Mouse (Mus musculus) heart, embryonic 16.5 days (tissue): Measurements from ENCODE around the gene 5730522E02Rik. TPM values are rescaled to one million over a fixed set of nuclear protein-coding genes. Genes with fewer than 3 reads are reported as not detected.

Experiments
- ATAC-seq: fragments of 200-750 bp; cut with Nextera tagmentation; replicated peaks from 2 replicates; pipeline ENCODE4 v1.8.0; 2017; ENCODE audit warnings: moderate number of reproducible peaks; ENCODE audit not compliant: insufficient read depth, low FRiP score; ENCODE audit errors: extremely low read depth
- H3K27ac ChIP-seq: fragments of 300-500 bp; sonication (generic); 2 replicates; pipeline ENCODE4 v1.5.1; 2014; ENCODE audit warnings: mild to moderate bottlenecking, low read length, control low read depth, moderate library complexity
- H3K27me3 ChIP-seq: fragments of 300-500 bp; sonication (generic); 2 replicates; pipeline ENCODE4 v1.6.1; 2014; ENCODE audit warnings: low read length, mixed read lengths; ENCODE audit not compliant: control insufficient read depth, insufficient read depth
- H3K36me3 ChIP-seq: fragments of 300-500 bp; sonication (generic); 2 replicates; pipeline ENCODE4 v1.6.1; 2014; ENCODE audit not compliant: control insufficient read depth, insufficient read depth
- H3K4me1 ChIP-seq: fragments of 300-500 bp; sonication (generic); 2 replicates; pipeline ENCODE4 v1.6.1; 2014; ENCODE audit warnings: low read length, mixed read lengths; ENCODE audit not compliant: control insufficient read depth, insufficient read depth
- H3K4me2 ChIP-seq: fragments of 300-500 bp; sonication (generic); 2 replicates; pipeline ENCODE4 v1.6.1; 2014; ENCODE audit warnings: low read depth, mild to moderate bottlenecking, control low read depth, low read length
- H3K4me3 ChIP-seq: fragments of 300-500 bp; sonication (generic); 2 replicates; pipeline ENCODE4 v1.5.1; 2014; ENCODE audit warnings: mild to moderate bottlenecking, control low read depth, low read length
- H3K9ac ChIP-seq: fragments of 300-500 bp; sonication (generic); 2 replicates; pipeline ENCODE4 v1.6.1; 2014; ENCODE audit warnings: low read length, control low read depth
- H3K9me3 ChIP-seq: fragments of 300-500 bp; sonication (generic); replicated peaks from 2 replicates; pipeline ENCODE4 v1.6.1; 2016; ENCODE audit warnings: low read length; ENCODE audit not compliant: control insufficient read depth
- WGBS: fragments of 180-500 bp; shearing (Covaris S2); extraction: QIAGEN DNeasy Blood & Tissue Kit; methylation state at CpG from one replicate; pipeline ENCODE4 v1.1.7; 2014; 5-methylcytosine and 5-hydroxymethylcytosine counted together
- polyA plus RNA-seq: library from polyadenylated mRNA; unstranded; fragments of >200 nt; fragmentation: Nextera tagmentation; extraction: Ambion mirVana; gene quantifications from 2 replicates; pipeline ENCODE4 v1.2.1, GENCODE M21; 2015

Gene 5730522E02Rik
- polyA plus RNA-seq, 1 experiment from 2014 or later: 0.84 TPM

DNA sequence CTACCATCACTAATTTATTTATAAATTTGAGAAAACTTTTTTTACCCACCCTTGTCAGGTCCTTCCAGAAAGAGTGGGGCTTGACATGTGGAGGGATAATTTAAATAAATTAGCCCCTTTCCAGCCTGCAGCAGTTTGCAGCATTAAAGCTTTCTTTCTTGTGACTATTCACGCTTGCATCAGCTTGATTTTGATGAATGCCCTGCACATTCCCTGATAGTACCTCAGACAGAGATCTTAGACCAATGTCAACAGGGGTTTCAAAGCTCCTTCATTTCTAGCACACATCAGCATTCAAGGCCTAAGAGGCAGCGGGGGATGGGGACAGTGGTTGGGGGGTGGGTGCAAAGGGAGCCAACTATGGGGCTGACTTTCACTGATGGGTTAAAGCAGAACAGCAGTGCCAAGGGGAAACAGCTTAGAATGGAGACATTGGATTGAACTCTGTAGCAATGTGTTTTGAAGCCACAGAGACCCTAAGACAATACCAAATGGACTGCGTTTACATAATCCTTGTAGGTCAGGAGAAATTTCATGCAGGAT is 545.9 kb downstream of the 5730522E02Rik start:
- 75% methylated on average over 3 of the region's 3 CpGs for WGBS
- no peaks in the 10 kb centered on the region for H3K27me3 ChIP-seq
- no peak overlapping the region for H3K9ac ChIP-seq
- H3K4me3 ChIP-seq: no peak overlapping the region
- H3K4me1 ChIP-seq: no peaks in the 10 kb centered on the region
- ATAC-seq: no peak
- H3K9me3 ChIP-seq: no peaks in the 10 kb centered on the region
- no peaks in the 10 kb centered on the region for H3K36me3 ChIP-seq
- H3K4me2 ChIP-seq: no peak overlapping the region
- H3K27ac ChIP-seq: no peak overlapping the region

DNA sequence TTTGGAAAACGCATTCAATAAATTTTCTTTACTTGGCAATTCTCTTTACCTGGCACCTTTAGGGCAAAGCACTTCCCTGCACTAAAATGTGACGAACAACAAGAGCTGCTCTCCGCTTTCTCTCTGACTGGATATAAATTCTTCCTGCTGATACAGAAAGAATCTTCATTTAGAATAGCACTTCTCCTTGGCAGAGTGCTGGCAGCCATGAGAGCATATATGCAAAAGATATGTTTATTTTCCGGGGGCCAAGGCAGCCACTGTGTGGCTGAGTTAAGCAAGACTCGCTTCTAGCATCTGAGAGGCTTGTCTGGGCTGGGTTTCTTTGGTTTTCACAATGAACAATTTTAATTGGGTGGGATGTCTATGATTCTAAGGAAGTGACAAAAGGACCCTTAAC is 564.3 kb downstream of the 5730522E02Rik start:
- Histone ChIP-seq H3K9me3 (no peaks in the 10 kb centered on the region), H3K9ac (no peak overlapping the region), H3K4me1 (no peaks in the 10 kb centered on the region), H3K4me2 (no peak overlapping the region), H3K36me3 (no peaks in the 10 kb centered on the region), H3K4me3 (no peak overlapping the region), H3K27me3 (no peaks in the 10 kb centered on the region), H3K27ac (no peak overlapping the region)
- ATAC-seq: no peak
- WGBS: 58% methylated on average over 5 of the region's 5 CpGs

- Histone ChIP-seq H3K9me3 (no peaks in the 10 kb centered on the region), H3K27me3 (no peaks in the 10 kb centered on the region), H3K27ac (no peak overlapping the region), H3K4me3 (peak overlapping the region; percentile 27), H3K9ac (no peak overlapping the region), H3K4me2 (peak overlapping the region; percentile 61), H3K4me1 (no peaks in the 10 kb centered on the region), H3K36me3 (no peaks in the 10 kb centered on the region)
- WGBS: 58% methylated on average over 22 of the region's 22 CpGs
- no peak for ATAC-seq
Measured at GRCm38 (mm10) chr11:25644767-25645622, 565.6 kb downstream of the 5730522E02Rik start.

DNA sequence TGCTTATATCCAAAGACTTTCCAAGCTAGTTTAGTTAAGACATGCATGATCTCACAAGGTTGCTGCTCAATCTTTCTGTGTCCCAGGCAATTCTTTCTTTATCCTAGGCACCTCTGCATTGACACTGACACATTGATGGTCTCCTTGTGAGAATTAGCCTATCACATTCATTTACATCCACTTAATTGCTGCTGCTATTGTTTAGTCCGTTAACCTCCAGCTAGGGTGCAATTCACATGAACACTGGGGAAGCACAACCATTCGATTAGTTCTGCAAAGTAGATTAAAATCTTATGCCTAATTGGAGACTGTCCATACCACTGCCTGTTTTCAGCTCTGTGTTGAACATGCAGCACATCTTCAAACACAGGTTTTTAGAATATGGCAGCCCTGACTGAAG is 603.7 kb downstream of the 5730522E02Rik start:
- H3K4me2 ChIP-seq: no peak overlapping the region
- H3K4me1 ChIP-seq: no peaks in the 10 kb centered on the region
- WGBS: 68% methylated on average over 2 of the region's 2 CpGs
- H3K4me3 ChIP-seq: no peak overlapping the region
- H3K27ac ChIP-seq: no peak overlapping the region
- H3K27me3 ChIP-seq: no peaks in the 10 kb centered on the region
- no peak overlapping the region for H3K9ac ChIP-seq
- no peaks in the 10 kb centered on the region for H3K9me3 ChIP-seq
- H3K36me3 ChIP-seq: no peaks in the 10 kb centered on the region
- ATAC-seq: no peak

- H3K4me1 ChIP-seq: no peaks in the 10 kb centered on the region
- WGBS: 90% methylated on average over 5 of the region's 5 CpGs
- H3K27ac ChIP-seq: no peak overlapping the region
- H3K9ac ChIP-seq: no peak overlapping the region
- no peaks in the 10 kb centered on the region for H3K27me3 ChIP-seq
- H3K9me3 ChIP-seq: no peaks in the 10 kb centered on the region
- no peak overlapping the region for H3K4me2 ChIP-seq
- H3K36me3 ChIP-seq: no peaks in the 10 kb centered on the region
- no peak overlapping the region for H3K4me3 ChIP-seq
- ATAC-seq: no peak
Measured at GRCm38 (mm10) chr11:25600030-25600429, 610.5 kb downstream of the 5730522E02Rik start.

- Histone ChIP-seq H3K4me2 (no peak overlapping the region), H3K36me3 (no peaks in the 10 kb centered on the region), H3K4me1 (peaks cover 3% of the 10 kb centered on the region; the same call in 1 of the 2 replicates), H3K9ac (no peak overlapping the region), H3K27me3 (no peaks in the 10 kb centered on the region), H3K9me3 (no peaks in the 10 kb centered on the region), H3K4me3 (no peak overlapping the region), H3K27ac (no peak overlapping the region)
- no peak for ATAC-seq
- WGBS: 73% methylated on average over 6 of the region's 6 CpGs
Measured at GRCm38 (mm10) chr11:25595303-25595702, 615.3 kb downstream of the 5730522E02Rik start.

GRCm38 (mm10) chr11:25594780-25595179 is 615.8 kb downstream of the 5730522E02Rik start:
- Histone ChIP-seq H3K27me3 (no peaks in the 10 kb centered on the region), H3K4me2 (no peak overlapping the region), H3K4me3 (no peak overlapping the region), H3K4me1 (peaks cover 6% of the 10 kb centered on the region; the same call in 1 of the 2 replicates), H3K27ac (no peak overlapping the region), H3K9ac (no peak overlapping the region), H3K36me3 (no peaks in the 10 kb centered on the region), H3K9me3 (no peaks in the 10 kb centered on the region)
- 67% methylated on average over 3 of the region's 3 CpGs for WGBS
- no peak for ATAC-seq

DNA sequence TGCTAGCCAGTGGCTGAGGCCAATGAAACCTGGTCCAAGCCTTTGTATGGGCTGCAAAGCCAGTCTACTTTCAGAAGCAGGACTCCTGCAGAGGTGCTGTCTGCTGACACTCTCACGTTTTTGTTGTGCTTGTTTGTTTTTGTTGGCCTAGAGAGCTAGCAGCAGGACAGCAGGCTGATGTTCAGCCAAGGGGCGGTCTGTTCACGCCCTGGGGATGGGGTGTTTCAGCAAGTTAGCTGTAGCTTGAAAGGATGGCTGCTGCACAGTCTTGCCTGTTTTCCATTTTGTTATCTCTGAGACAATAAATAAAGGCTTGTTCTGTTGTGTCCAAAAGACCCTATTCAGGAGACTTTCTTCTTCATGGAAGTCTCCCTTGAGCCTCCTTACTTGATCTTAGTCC is 618.3 kb downstream of the 5730522E02Rik start:
- Histone ChIP-seq H3K9ac (no peak overlapping the region), H3K4me1 (peaks cover 6% of the 10 kb centered on the region; the same call in 1 of the 2 replicates), H3K4me3 (no peak overlapping the region), H3K27me3 (no peaks in the 10 kb centered on the region), H3K36me3 (no peaks in the 10 kb centered on the region), H3K9me3 (no peaks in the 10 kb centered on the region), H3K27ac (no peak overlapping the region), H3K4me2 (no peak overlapping the region)
- WGBS: 21% methylated on average over 3 of the region's 3 CpGs
- ATAC-seq: no peak

- Histone ChIP-seq H3K27me3 (no peaks in the 10 kb centered on the region), H3K4me3 (no peak overlapping the region), H3K9me3 (no peaks in the 10 kb centered on the region), H3K36me3 (no peaks in the 10 kb centered on the region), H3K4me1 (peaks cover 6% of the 10 kb centered on the region; the same call in 1 of the 2 replicates), H3K4me2 (no peak overlapping the region), H3K27ac (no peak overlapping the region), H3K9ac (no peak overlapping the region)
- peak; percentile 79 for ATAC-seq
- 38% methylated on average over 4 of the region's 4 CpGs for WGBS
Measured at GRCm38 (mm10) chr11:25590215-25590614, 620.3 kb downstream of the 5730522E02Rik start.
